Mouse (Mus musculus) activated CD4-positive, CD25-positive, alpha-beta regulatory T cell, adult 4 months (primary cell): ENCODE measurements around the gene Il18r1. TPM values are rescaled to one million over a fixed set of nuclear protein-coding genes. Genes with fewer than 3 reads are reported as not detected.

ENCODE experiments used
- ATAC-seq: one replicate; pipeline ENCODE4 v1.8.0; 2017
- polyA plus RNA-seq, 2 experiments: library from polyadenylated mRNA; unstranded; fragments of 100-300 nt; shearing (Covaris generic); gene quantifications; one replicate each; pipeline ENCODE4 v1.2.1; 2017

Gene Il18r1
- polyA plus RNA-seq, 2 experiments from 2014 or later: 72.9 to 107 TPM

GRCm38 (mm10) chr1:40499708-40500107 is 34.4 kb downstream of the Il18r1 start:
- ATAC-seq: no peak

- ATAC-seq: no peak
Observed at GRCm38 (mm10) chr1:40501126-40501525, 35.8 kb downstream of the Il18r1 start.

GRCm38 (mm10) chr1:40501546-40502398 is 36.4 kb downstream of the Il18r1 start:
- no peak for ATAC-seq

GRCm38 (mm10) chr1:40504548-40504947 is 39.2 kb downstream of the Il18r1 start:
- no peak for ATAC-seq

- peak; percentile 74 for ATAC-seq
Observed at GRCm38 (mm10) chr1:40514851-40515585, 49.7 kb downstream of the Il18r1 start, which contains the start of gene Il18rap. Il18rap (plus strand) TSS chr1:40515362.

- ATAC-seq: no peak
Observed at GRCm38 (mm10) chr1:40516364-40516763, 51.0 kb downstream of the Il18r1 start.

GRCm38 (mm10) chr1:40522918-40523317 is 57.6 kb downstream of the Il18r1 start:
- no peak for ATAC-seq

- ATAC-seq: no peak
Observed at GRCm38 (mm10) chr1:40523971-40524722, 58.8 kb downstream of the Il18r1 start.

- ATAC-seq: peak; percentile 61
Observed at GRCm38 (mm10) chr1:40529287-40529686, 63.9 kb downstream of the Il18r1 start.

GRCm38 (mm10) chr1:40537577-40537976 is 72.2 kb downstream of the Il18r1 start:
- no peak for ATAC-seq

GRCm38 (mm10) chr1:40544650-40545049 is 79.3 kb downstream of the Il18r1 start:
- ATAC-seq: no peak

GRCm38 (mm10) chr1:40546645-40547044 is 81.3 kb downstream of the Il18r1 start:
- no peak for ATAC-seq

GRCm38 (mm10) chr1:40547064-40547572 is 81.8 kb downstream of the Il18r1 start:
- ATAC-seq: no peak

- ATAC-seq: no peak
Observed at GRCm38 (mm10) chr1:40547762-40548161, 82.4 kb downstream of the Il18r1 start.

Other genes starting within 250 kb of the Il18r1 start
- gene Il1r1, start 240.5 kb upstream of the Il18r1 start, polyA plus RNA-seq: under 1 TPM; 0.25 to 0.46 TPM
- 1 to 10 TPM; 1.3 to 1.5 TPM for gene Il1rl2, start 140.9 kb upstream of the Il18r1 start, polyA plus RNA-seq
- gene Il1rl1, start 36.0 kb upstream of the Il18r1 start, polyA plus RNA-seq: 10 to 100 TPM in 1 of 2 experiments, 1 to 10 TPM in 1; 7.7 to 17.7 TPM
- 10 to 100 TPM; 19.6 to 23.5 TPM for gene Il18rap, start 49.8 kb downstream of the Il18r1 start, polyA plus RNA-seq
- not detected for gene Slc9a4, start 114.5 kb downstream of the Il18r1 start, polyA plus RNA-seq
- not detected for gene Slc9a2, start 215.0 kb downstream of the Il18r1 start, polyA plus RNA-seq